Mouse (Mus musculus) kidney, adult 8-10 months (tissue): ENCODE measurements at regions not wholly inside any gene's neighbourhood (a gene's known extent, or its start where the extent isn't known, plus 50 kb on each side); places are given as distances from the start of the nearest gene placed in this dataset.
"Not testable (repeated sequence)": the region's sequence is repeated elsewhere in the genome, so short reads cannot be mapped to it uniquely, and the experiment has no call there.

Source experiments
- DNase-seq, 2 experiments: peaks; one replicate each; pipeline ENCODE4 v3.0.0; 2022

DNA sequence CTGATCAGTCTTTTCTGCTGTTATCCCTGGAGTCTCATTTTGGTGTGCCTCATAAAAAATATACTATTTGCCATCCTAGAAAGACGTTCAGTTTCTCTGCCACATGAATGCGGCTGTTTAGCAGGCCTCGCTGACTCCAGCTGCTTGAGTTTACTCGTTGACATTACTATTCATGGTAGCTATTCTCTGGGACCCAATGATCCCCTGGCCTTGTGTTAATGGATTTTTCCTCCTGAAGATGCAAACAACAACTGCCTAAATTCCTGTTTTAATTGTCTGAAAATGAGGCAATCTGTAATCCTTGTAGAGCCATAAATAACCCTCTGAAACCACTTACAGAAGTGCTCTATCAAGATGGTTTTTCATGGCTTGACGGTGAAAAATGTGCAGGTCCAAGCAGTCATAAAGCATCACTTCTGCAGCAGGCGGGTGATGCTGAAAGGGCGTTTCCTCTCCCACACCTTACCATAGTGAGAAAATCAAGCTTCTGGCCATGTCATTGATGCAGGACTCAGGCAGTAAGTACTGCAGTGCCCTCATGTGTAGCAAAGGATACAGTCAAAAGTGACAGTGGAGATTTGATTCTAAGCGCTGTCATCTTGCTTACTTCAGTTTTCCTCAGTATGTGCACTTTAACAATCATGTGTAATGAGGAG lies 419.7 kb upstream of the Lrp1b start:
- DNase-seq, result no peak

DNA sequence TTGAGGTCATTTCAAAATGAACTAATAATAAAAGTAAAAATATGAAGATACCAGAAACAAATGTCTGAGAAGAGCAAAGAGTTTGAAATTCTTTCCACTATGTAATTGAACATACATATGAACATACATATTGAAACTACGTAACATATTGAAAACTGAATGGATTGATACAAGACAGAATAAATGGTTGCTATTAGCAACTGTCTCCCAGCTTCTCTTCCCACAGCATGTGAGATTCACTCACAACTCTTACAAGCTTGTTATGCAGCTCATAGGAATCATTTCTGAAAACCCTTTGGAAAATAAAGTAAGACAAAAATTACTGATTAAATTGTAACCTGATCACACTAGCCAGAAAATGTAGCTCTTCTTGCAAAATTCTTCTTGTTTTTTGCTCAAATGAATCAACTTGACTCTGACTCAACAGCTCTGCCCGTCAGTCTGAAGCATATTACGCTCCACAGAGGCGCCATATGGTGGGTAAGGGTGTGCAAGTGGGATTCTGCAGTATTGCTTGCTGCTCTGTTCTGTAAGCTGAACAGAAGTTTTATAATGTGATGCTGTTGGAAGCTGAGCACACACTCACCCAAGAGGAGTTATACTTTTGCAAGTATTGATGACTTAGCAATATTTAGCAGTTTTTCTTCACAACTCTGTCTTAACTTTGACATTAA lies 444.3 kb upstream of the Lrp1b start:
- no peak for DNase-seq

DNA sequence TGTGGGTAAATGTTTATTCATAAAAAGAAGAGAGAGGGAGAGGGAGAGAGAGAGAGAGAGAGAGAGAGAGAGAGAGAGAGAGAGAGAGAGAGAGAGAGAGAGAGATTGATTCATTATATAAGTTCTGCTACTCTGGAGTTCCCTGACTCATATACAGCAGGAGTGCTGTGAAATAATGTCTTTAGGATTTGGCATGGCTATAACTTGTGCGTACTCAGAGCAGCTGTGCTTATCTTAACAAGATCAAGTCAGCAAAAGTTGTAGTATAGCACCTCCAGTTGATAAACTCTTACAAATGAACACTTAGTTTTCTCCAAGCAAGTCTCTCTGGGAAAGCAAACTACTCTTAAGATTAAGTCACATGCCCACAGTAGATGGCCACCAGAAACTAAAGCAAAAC lies 435.3 kb upstream of the Kynu start:
- no peak for DNase-seq

DNA sequence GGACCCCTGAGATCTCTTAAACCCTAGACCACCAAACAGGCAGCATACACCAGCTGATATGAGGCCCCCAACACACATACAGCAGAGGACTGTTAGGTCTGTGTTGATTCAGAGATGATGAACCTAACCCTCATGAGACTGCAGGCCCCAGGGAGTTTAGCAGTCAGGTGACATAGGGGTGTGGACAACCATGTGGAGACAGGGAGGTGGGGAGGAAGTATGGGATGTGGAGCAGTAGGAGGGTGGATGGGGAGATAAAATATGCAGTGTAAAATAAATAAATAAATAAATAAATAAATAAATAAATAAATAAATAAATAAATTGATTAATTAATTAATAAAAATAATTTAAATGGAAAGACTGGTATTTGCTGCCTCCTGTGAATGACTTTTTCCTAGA lies 401.6 kb upstream of the Kynu start:
- DNase-seq, result no peak

DNA sequence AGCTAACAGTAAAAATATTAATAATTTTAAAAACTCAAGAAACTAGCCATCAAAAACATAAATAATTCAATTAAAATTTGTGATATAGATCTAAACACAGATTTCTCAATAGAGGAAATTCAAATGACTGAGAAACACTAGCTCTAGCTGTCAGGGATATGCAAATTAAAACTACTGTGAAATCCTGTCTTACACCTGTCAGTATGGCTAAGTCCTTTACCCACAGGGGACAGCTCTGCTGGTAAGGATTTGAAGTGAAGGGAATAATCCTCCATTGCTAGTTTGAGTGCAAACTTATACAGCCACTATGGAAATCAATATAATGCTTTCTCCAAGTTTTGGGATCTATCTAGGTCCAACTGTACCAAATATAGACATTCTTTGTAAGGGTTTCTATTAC lies 373.0 kb upstream of the Kynu start:
- no peak for DNase-seq

DNA sequence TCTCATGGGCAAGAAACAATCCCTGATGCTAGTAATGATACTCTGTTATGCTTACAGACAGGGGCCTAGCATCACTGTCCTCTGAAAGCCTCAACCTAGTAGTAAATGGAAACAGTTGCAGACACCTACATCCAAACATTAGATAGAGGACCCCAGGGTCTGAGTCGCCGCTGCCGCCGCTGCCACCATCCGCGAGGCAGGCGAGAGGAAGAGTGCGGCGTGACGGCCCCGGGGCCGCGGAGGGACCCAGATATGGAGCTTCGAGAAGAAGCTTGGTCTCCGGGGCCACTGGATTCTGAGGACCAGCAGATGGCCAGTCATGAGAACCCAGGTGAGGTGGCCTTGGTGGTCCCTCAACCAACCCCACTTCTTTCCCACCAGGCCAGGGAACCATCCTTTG lies 359.6 kb upstream of the Kynu start:
- not testable (repeated sequence) for DNase-seq

DNA sequence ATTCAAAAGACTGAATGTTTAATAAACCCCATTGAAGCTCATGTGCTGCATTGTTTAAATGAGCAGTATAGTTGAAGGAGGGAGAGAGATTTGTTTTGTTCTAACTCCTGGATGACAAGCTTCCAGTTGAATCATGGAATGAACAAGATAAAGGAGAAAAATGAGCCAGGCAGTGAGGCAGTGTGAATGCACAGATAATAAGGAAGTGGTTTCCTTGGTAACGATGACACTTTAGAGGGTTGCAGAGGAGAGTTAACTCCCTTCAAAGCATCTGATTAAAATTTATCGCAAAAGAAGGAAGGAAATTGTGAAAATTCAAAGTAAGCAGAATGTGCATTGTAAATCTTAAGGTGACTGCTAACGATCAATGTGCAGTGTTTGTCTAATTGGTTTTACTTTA lies 346.9 kb upstream of the Kynu start:
- DNase-seq, result no peak

DNA sequence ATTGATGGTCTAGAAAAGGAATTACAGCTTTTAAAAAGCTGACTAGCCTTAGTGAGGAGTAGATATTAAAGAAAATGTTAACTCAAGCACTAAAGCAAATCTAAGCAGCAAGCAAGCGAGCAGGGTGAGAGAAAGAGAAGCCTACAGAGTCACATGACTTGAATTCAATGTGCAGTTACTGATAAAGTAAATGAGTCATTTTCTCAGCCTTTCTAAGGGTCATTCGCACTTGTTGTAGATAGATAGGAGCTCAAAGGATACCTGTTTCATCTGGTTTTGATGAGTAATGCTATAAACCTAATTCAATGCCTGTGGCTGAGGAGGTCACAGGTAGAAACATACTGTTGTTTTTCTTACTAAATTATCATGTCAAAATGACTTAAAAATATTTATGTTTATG lies 341.2 kb upstream of the Kynu start:
- DNase-seq, result no peak

DNA sequence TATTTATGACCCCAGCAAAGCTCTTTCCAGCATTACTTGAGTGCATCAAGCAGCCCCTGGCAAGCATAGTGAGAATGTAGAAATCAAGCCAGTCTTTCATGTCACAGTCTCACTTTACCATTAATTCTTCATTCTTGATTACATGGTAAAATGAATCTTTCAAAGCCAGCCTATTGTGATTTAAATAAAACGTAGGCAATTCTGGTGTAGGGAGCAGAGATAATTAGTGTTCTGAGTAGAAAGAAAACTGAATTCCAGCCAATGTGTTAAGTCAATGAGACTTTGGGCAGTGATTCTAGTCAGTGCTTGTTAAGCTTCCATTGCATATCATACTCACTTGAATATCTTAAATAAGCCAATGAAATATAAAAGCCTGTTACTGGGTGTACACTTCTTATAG lies 338.0 kb upstream of the Kynu start:
- no peak for DNase-seq

DNA sequence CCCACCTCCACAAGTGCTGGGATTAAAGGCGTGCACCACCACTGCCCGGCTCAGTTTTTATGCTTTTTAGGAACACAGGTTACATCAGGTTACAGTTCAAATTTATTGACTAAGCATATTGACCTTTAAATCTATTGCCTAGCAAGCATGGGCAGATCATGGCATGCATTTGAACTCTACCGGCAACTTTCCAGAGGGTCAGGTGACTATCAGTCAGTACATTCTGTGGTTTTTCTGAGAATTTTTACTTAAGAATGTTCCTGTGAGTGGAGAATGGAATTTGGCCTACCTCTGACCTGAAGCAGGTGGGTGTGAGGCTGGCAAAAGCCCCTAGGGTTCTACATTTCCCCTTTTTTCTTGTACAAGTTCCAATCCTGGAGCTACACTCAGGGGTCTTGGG lies 332.4 kb upstream of the Kynu start:
- peak; percentile 18 to 68 for DNase-seq

DNA sequence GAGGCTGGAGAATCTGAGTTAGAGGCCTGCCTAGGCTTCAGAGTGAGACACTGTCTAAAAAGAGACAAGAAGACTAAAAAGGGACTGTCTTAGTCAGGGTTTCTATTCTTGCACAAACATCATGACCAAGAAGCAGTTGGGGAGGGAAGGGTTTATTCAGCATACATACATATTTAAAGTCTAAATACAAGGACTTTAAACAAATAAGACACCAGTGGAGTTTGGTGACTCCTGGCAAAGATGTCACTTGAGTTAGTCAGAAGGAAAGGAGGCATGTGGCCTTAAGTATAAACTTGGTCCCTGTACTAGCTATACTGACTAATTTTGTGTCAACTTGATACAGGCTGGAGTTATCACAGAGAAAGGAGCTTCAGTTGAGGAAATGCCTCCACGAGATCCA lies 330.4 kb upstream of the Kynu start:
- not testable (repeated sequence) for DNase-seq

DNA sequence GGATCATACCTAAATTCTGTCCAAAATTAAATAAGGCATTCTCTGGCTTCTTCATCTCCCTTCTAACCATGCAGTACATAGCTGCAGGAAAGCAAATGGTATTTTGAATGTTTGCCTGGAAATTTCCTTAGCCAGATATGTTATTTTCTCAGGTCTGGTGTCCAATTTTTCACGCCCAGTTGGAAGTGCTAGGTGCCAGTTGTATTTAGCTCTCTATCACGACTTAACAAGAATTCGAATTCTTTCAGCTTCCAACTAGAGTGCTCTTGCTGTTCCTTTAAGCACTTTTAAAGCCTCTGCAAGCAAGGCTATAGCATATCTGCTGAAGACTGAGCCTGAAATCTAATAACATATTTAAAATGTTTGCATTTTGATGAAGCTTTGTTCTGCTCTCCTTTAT lies 308.3 kb upstream of the Kynu start:
- no peak for DNase-seq

DNA sequence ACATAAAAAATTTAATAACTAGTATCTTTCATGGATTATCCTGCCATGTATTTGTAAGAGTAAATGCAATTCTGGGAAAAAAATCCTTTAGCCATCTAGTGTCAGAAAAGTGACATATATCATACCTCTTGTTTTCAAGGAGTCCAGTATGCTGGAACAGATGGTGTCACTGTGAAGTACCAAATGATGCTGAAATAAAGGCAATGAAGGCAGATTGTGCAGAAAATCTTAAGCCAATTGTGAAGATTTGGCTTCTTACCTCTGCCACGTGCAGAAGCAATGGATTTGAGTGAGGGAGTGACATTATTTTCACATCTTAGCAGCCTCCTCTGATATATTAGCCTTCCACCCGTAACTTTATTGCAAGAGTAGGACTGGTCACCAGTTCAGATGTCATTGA lies 306.5 kb upstream of the Kynu start:
- DNase-seq, result no peak

DNA sequence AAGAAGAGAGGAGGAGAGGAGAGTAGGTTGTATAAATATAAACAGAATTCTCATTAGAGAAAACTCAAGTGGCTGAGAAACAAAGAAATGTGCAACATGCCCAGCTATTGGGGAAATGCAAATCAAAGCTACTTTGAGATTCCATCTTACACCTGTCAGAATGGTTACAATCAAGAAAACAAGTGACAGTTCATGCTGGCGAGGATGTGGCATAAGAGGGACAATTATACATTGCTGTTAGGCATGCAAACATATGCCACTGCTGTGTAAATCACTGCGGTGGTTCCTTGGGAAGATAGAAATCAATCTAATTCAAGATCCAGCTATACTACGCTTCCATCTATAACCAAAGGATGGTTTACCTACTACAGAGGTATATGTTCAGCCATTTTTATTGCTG lies 300.4 kb upstream of the Kynu start:
- DNase-seq, result no peak

DNA sequence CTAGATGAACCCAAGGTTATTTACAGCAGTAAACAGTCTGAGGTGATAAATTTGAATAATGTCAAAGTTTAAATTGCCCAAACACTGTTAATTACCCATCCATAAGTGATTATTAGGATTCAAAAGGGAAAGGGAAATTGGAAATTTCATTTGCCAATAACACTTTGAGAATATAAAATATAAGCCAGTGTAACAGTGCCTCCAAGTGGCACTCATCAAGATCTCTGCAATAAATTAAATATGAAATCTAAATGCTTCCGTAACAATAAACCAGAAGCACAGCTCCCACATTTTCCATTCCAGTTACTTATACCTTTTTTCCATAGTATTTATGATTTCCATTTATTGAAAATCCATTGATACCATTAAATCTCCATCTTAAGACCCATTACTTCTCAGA lies 284.3 kb upstream of the Kynu start:
- no peak for DNase-seq

DNA sequence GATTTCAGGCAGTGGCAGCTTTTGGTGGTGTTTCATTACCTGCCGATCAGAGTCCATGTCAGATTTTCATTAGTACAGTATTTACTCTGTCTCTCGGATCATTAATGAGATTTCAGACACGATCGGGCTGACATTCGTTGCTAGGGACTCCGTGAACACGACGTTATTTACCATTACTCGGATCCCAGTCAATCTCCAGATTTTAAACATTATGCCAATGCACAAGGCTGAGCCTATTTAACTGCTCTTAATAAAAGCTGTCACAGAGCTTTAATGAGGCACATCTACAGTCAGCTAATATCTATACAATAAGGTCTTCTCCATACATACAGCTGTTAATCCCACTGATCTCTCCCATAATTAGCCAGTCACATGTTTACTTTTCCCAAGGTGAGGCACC lies 283.0 kb upstream of the Kynu start:
- no peak for DNase-seq

DNA sequence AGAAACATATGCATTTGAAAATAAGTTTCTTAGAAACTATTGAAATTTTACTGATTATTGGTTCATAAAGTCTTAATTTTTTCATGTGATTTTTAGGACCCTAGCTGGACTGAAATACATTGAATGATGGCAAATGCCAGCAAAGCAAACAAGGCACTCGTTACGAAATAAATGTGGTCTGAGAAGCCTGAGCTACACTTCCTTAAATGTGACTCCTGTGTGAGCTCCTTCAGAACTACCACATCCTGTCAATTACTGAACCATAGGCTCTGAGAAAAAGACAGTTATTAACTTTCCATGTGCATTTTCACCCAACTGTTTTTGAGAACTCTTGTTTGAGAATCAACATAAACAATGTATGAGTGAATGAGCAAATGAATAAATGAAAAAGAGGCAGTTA lies 281.1 kb upstream of the Kynu start:
- DNase-seq, result no peak

DNA sequence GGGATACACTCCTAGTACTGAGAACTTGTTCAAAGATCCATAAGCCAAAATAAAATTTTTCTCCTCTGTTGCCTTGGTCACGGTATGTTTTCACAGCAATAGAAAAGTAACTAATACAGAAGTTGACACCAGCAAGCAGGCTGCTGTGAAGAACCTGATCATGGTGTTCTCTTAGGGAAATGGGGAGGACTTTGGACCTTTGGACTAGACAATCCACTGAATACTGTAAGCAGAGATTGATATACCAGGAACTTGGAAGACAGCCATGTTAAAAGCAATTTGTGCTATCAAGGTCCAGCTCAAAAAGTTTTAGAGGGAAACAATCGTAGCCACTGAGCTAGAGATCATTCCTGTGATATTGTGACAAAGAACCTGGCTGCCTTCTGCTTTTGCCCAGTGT lies 259.3 kb upstream of the Kynu start:
- peak; percentile 15 for DNase-seq

DNA sequence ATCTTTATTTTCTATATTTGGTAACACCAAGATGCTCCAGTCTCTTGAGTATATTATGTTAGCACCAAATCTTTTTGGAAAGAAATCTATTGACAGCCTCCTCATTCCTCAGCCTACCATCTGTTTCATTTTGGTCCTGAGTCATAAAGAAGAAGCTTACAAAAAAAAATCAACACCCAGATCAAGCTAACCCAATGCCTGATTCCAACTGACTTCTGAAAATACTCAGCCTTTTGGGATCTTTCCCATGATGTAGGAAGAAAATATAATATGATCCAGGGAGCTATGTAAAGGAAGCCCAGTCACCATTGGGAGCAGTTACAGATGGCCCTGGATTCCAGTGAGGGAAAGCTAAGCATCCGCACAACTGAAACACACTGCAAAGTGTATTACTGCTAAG lies 231.3 kb upstream of the Kynu start:
- no peak for DNase-seq

DNA sequence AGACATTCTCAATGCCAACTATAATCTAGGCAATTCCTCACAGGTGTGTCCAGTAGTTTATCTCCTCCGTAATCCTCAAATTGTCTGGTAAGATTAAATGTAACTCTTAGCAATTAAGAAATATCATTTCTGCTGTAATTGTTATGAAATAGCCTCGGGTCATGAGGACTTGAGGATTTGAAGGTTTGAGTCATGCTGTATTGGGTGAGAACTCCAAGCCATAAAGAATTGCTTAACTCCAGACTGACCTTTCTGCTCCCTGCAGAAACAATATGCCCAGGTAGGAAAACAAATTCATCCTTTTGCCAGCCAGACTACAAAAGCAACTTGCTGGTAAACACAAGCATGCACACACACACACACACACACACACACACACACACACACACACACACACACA lies 190.8 kb upstream of the Kynu start:
- no peak for DNase-seq

DNA sequence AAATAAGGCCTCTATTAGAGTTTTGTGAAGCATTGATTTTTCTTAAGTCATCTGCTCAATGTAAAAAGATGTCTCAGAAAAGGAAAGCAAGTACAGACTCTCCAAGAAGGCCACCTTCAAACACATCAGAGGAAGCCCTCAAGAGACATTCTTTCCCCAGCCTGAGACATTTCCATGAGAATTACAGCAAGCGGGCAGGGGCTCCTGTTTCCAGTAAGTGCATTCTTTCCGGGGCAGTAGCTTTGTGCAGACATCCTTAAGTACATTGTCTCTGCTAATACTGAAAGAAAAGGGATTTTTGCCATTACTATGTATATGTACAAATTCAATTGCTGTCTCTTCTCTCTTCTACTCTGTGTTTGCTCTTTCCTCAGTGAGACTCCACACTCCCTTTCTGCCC lies 189.3 kb upstream of the Kynu start:
- DNase-seq, result no peak

DNA sequence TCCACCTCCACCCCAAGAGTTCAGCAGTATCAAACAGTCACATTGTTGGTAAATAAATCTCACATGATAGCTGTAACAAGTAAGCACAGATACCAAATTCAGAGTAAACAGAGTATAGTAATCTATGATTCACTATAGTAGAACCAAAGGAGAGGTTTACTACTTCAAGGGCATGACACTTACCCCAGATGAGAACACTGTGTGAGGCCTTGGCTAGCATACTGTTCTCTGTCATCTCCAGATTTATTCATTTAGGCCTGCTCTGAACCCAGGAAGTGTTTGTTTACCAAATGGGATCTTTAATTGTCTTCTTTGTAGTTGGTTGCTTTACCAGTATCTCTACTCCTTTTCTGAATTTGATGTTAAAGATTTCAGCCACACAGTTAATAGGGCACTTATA lies 151.8 kb upstream of the Kynu start:
- DNase-seq, result no peak

DNA sequence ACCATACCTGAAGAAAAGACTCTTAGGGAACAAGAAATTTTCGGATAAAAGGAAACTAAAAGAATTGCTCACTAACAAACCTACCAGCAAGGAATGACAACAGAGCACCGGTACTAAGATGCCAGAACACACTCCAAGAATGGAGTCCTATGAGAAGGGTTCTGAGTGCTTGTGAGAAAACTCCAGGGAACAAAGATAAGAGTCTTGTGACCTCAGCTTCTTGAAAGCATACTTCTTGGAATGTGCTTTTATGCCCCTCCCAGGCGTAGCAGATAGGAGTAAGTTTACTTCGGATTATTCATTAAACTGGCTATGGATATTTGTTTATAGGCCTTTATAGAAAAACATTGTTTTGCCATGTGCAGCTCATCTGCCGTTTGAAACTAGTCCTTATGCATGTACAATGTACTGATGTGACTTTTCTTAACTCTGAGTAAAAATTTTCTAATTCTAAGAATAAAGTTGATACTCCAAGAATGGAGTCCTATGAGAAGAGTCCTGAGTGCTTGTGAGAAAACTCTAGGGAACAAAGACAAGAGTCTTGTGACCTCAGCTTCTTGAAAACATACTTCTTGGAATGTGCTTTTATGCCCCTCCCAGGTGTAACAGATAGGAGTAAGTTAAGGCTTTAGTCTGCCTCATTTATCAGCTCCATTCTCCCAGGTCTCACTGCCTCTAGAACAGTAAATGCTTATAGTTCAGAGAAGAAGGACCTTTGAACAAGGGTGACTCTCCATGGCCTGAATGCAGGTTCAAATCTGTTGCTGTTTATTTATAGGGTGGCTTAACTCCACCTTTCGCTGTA lies 150.8 kb upstream of the Kynu start:
- no peak for DNase-seq

DNA sequence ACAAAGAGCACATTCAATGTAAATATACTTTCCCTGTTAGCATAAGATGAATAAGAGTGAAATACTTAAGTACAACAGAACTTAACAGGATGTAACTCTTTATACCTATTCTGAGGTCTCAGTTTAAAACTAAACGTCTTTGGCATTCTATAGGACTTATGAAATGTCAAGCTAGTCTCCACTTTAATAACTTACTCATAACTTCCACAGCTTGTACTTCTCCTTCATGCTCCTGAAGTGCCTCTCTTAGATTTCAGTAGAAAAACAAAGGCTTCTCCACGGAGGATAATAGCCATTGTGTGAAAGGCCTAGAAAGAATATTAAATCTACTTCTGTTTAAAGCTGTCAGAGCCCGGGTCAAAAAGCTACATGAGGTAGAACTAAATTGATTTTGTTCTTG lies 117.9 kb upstream of the Kynu start:
- no peak for DNase-seq
